Mouse (Mus musculus) embryonic facial prominence, embryonic 13.5 days (tissue): Measurements from ENCODE around the gene Arsj. TPM values are rescaled to one million over a fixed set of nuclear protein-coding genes. Genes with fewer than 3 reads are reported as not detected.

Experiments used
- ATAC-seq: fragments of 200-750 bp; cut with Nextera tagmentation; 2 replicates; pipeline ENCODE4 v1.8.0; 2017; ENCODE audit warnings: low read depth; ENCODE audit not compliant: insufficient number of reproducible peaks, insufficient read depth, low FRiP score, low TSS enrichment
- H3K27ac ChIP-seq: fragments of 300-500 bp; sonication (generic); 2 replicates; pipeline ENCODE4 v1.5.1; 2015; ENCODE audit warnings: moderate library complexity, mild to moderate bottlenecking, inconsistent platforms
- H3K27me3 ChIP-seq: fragments of 300-500 bp; sonication (generic); 2 replicates; pipeline ENCODE4 v1.6.1; 2015; ENCODE audit warnings: mild to moderate bottlenecking, inconsistent platforms
- H3K36me3 ChIP-seq: fragments of 300-500 bp; sonication (generic); 2 replicates; pipeline ENCODE4 v1.6.1; 2015; ENCODE audit warnings: mild to moderate bottlenecking, inconsistent platforms
- H3K4me1 ChIP-seq: fragments of 300-500 bp; sonication (generic); 2 replicates; pipeline ENCODE4 v1.6.1; 2015; ENCODE audit warnings: inconsistent platforms
- H3K4me2 ChIP-seq: fragments of 300-500 bp; sonication (generic); 2 replicates; pipeline ENCODE4 v1.6.1; 2015; ENCODE audit warnings: moderate library complexity, mild to moderate bottlenecking, inconsistent platforms
- H3K4me3 ChIP-seq: fragments of 300-500 bp; sonication (generic); 2 replicates; pipeline ENCODE4 v1.5.1; 2015; ENCODE audit warnings: mild to moderate bottlenecking, inconsistent platforms
- H3K9ac ChIP-seq: fragments of 300-500 bp; sonication (generic); 2 replicates; pipeline ENCODE4 v1.6.1; 2015; ENCODE audit warnings: mild to moderate bottlenecking, inconsistent platforms
- H3K9me3 ChIP-seq: fragments of 300-500 bp; sonication (generic); 2 replicates; pipeline ENCODE4 v1.6.1; 2016; ENCODE audit warnings: inconsistent platforms
- WGBS: fragments of 180-500 bp; shearing (Covaris S2); methylation state at CpG from one replicate; pipeline ENCODE4 v1.1.7; 2015; ENCODE audit warnings: mixed read lengths; 5-methylcytosine and 5-hydroxymethylcytosine counted together
- polyA plus RNA-seq: library from polyadenylated mRNA; unstranded; fragments of >200 nt; fragmentation: Nextera tagmentation; extraction: Ambion mirVana; gene quantifications from 2 replicates; pipeline ENCODE4 v1.2.1, GENCODE M21; 2015

The Arsj gene
- polyA plus RNA-seq = 1.9 and 2.5 TPM in 2 replicates

GRCm38 (mm10) chr3:126363568-126364505 lies at the start of gene Arsj:
Gene Arsj, plus strand, starts transcription at chr3:126363684.
- Histone ChIP-seq H3K27me3 (peaks cover 10% of the 10 kb centered on the region), H3K4me1 (peaks cover 14% of the 10 kb centered on the region), H3K36me3 (no peaks in the 10 kb centered on the region), H3K4me3 (peak within 1 kb of the TSS; percentile 52), H3K27ac (no peak within 1 kb of the TSS), H3K4me2 (peak within 1 kb of the TSS; percentile 82), H3K9ac (peak within 1 kb of the TSS; percentile 76), H3K9me3 (no peaks in the 10 kb centered on the region)
- 14% methylated on average over 41 of the region's 41 CpGs for WGBS
- peak; percentile 75 for ATAC-seq

GRCm38 (mm10) chr3:126324872-126325498 lies 38.5 kb upstream of the Arsj start:
- Histone ChIP-seq H3K27ac (no peak overlapping the region), H3K4me3 (no peak overlapping the region), H3K36me3 (no peaks in the 10 kb centered on the region), H3K9ac (no peak overlapping the region), H3K9me3 (no peaks in the 10 kb centered on the region), H3K4me1 (no peaks in the 10 kb centered on the region), H3K27me3 (no peaks in the 10 kb centered on the region), H3K4me2 (no peak overlapping the region)
- WGBS = 18% methylated on average over 4 of the region's 4 CpGs
- ATAC-seq = no peak

GRCm38 (mm10) chr3:126325891-126326627 lies 37.4 kb upstream of the Arsj start:
- no peak for ATAC-seq
- no peaks in the 10 kb centered on the region for H3K4me1 ChIP-seq
- H3K4me2 ChIP-seq = no peak overlapping the region
- 45% methylated on average over 4 of the region's 4 CpGs for WGBS
- no peaks in the 10 kb centered on the region for H3K9me3 ChIP-seq
- no peak overlapping the region for H3K9ac ChIP-seq
- H3K36me3 ChIP-seq = no peaks in the 10 kb centered on the region
- no peaks in the 10 kb centered on the region for H3K27me3 ChIP-seq
- H3K27ac ChIP-seq = no peak overlapping the region
- no peak overlapping the region for H3K4me3 ChIP-seq

GRCm38 (mm10) chr3:126326628-126327325 lies 36.7 kb upstream of the Arsj start:
- no peak for ATAC-seq
- WGBS = 76% methylated on average over 2 of the region's 2 CpGs

GRCm38 (mm10) chr3:126335329-126335728 lies 28.2 kb upstream of the Arsj start:
- Histone ChIP-seq H3K36me3 (no peaks in the 10 kb centered on the region), H3K4me3 (no peak overlapping the region), H3K27ac (no peak overlapping the region), H3K4me1 (no peaks in the 10 kb centered on the region), H3K4me2 (no peak overlapping the region), H3K9ac (no peak overlapping the region), H3K9me3 (no peaks in the 10 kb centered on the region), H3K27me3 (no peaks in the 10 kb centered on the region)
- WGBS = 59% methylated on average over 4 of the region's 4 CpGs
- no peak for ATAC-seq

More at GRCm38 (mm10) chr3:126326628-126327325, 36.7 kb upstream of the Arsj start:
- H3K36me3 ChIP-seq = no peaks in the 10 kb centered on the region
- no peak overlapping the region for H3K4me2 ChIP-seq
- H3K4me1 ChIP-seq = no peaks in the 10 kb centered on the region
- H3K27me3 ChIP-seq = no peaks in the 10 kb centered on the region
- no peaks in the 10 kb centered on the region for H3K9me3 ChIP-seq
- H3K9ac ChIP-seq = no peak overlapping the region
- no peak overlapping the region for H3K27ac ChIP-seq
- no peak overlapping the region for H3K4me3 ChIP-seq

- Histone ChIP-seq H3K27ac (no peak overlapping the region), H3K36me3 (no peaks in the 10 kb centered on the region), H3K4me2 (no peak overlapping the region), H3K9ac (no peak overlapping the region), H3K4me1 (no peaks in the 10 kb centered on the region), H3K27me3 (no peaks in the 10 kb centered on the region), H3K4me3 (no peak overlapping the region), H3K9me3 (no peaks in the 10 kb centered on the region)
- ATAC-seq = no peak
- WGBS = 84% methylated on average over 1 of the region's 1 CpGs
Measured at GRCm38 (mm10) chr3:126344745-126345144, 18.7 kb upstream of the Arsj start.

- H3K4me2 ChIP-seq = no peak overlapping the region
- H3K9ac ChIP-seq = no peak overlapping the region
- WGBS = 52% methylated on average over 1 of the region's 1 CpGs
Measured at GRCm38 (mm10) chr3:126359760-126360159, 3.7 kb upstream of the Arsj start.

GRCm38 (mm10) chr3:126362392-126362791 lies 1.1 kb upstream of the Arsj start:
- Histone ChIP-seq H3K9ac (no peak overlapping the region), H3K4me3 (no peak overlapping the region), H3K4me1 (peaks cover 14% of the 10 kb centered on the region), H3K36me3 (no peaks in the 10 kb centered on the region), H3K4me2 (no peak overlapping the region), H3K27me3 (peaks cover 10% of the 10 kb centered on the region), H3K9me3 (no peaks in the 10 kb centered on the region), H3K27ac (no peak overlapping the region)
- ATAC-seq = no peak
- WGBS = 84% methylated on average over 2 of the region's 2 CpGs

More at GRCm38 (mm10) chr3:126359760-126360159, 3.7 kb upstream of the Arsj start:
- H3K36me3 ChIP-seq = no peaks in the 10 kb centered on the region
- no peak overlapping the region for H3K4me3 ChIP-seq
- H3K9me3 ChIP-seq = no peaks in the 10 kb centered on the region
- peaks cover 14% of the 10 kb centered on the region for H3K4me1 ChIP-seq
- no peak for ATAC-seq
- H3K27me3 ChIP-seq = peaks cover 8% of the 10 kb centered on the region
- H3K27ac ChIP-seq = no peak overlapping the region

- Histone ChIP-seq H3K27me3 (peaks cover 10% of the 10 kb centered on the region), H3K4me3 (peak overlapping the region; percentile 52), H3K9ac (no peak overlapping the region; the same call in 1 of the 2 replicates), H3K36me3 (no peaks in the 10 kb centered on the region), H3K27ac (no peak overlapping the region), H3K4me2 (peak overlapping the region; percentile 82), H3K4me1 (peaks cover 14% of the 10 kb centered on the region), H3K9me3 (no peaks in the 10 kb centered on the region)
- ATAC-seq = no peak
- WGBS = 81% methylated on average over 11 of the region's 11 CpGs
Measured at GRCm38 (mm10) chr3:126362931-126363525, 456 bp upstream of the Arsj start.

- H3K27me3 ChIP-seq = peaks cover 10% of the 10 kb centered on the region
- H3K9ac ChIP-seq = no peak overlapping the region
- H3K27ac ChIP-seq = no peak overlapping the region
- H3K4me2 ChIP-seq = peak overlapping the region; percentile 82
- no peaks in the 10 kb centered on the region for H3K36me3 ChIP-seq
- ATAC-seq = no peak
- 86% methylated on average over 7 of the region's 7 CpGs for WGBS
- peak overlapping the region; percentile 52 for H3K4me3 ChIP-seq
- peaks cover 14% of the 10 kb centered on the region for H3K4me1 ChIP-seq
- no peaks in the 10 kb centered on the region for H3K9me3 ChIP-seq
Measured at GRCm38 (mm10) chr3:126364555-126364954, 1.1 kb downstream of the Arsj start.
